Mouse (Mus musculus) right cerebral cortex, postnatal 10 days (tissue): Measurements from ENCODE around the gene Bco1.

ENCODE experiments used
- DNase-seq, 2 experiments: peaks; one replicate each; pipeline ENCODE4 v3.0.0; 2021; ENCODE audit warnings: low spot score in 2 of 2

The Bco1 gene

DNA sequence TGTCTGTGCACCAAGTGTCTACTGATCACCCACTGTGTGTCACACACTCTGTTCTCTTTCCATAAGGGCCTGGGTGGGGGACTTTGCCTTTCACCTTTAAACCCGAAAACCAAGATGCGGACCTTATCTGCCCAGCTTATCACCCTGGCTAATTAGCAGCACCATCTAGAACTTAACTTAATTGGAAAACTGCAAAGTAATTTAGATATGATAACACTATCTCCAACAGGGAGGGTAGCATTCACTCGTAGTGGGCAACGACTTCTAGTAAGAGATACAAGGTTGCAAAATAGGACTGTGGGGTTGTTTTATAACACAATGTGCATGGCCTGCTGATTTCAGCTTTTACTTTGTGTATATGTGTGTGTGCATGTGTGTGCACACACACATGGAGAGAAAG, 5.9 kb upstream of the Bco1 start:
- no peak for DNase-seq

DNA sequence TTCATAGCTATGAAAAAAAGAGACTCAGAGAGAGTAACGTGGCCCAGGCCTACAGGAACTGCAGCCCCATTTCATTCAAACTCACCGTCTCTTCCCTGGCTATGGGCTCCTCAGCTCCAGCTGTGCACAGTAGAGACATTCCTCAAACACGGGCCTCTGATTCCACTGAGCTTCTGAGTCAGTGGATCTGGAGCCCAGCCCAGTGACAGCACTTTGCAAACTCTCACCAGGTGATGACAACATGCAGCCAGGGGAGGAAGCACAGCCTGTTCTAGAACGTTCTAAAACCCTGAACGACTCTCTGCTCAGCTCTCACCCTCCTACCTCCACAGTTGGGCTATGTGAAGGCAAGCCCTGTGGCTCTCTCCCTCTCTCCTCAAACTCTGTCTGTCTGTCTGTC, 1.6 kb upstream of the Bco1 start:
- no peak for DNase-seq

GRCm38 (mm10) chr8:117097051-117097563, 1.5 kb downstream of the Bco1 start:
- no peak for DNase-seq

- peak; percentile 55 for DNase-seq
Observed at GRCm38 (mm10) chr8:117097564-117098191, 2.0 kb downstream of the Bco1 start.

DNA sequence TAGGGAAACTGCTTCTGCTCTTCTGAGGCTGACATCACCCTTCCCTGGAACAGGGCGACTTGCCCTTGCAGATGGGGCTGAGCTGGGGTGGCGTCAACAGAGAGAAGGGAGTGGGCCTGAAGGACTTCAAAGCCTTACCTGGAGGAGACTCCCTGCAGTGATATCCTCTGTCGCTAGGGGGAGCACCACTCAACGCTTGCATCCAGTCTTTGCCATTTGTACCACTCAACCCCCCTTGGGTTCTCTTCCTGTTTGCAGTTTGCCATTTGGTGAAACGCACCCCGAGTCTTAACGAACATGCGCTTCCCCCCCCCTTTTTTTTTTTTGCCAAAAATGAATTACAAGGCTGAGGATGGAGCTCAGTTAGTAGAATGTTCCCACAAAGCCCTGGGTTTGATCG, 11.9 kb downstream of the Bco1 start:
- peak; percentile 57 to 74 for DNase-seq

DNA sequence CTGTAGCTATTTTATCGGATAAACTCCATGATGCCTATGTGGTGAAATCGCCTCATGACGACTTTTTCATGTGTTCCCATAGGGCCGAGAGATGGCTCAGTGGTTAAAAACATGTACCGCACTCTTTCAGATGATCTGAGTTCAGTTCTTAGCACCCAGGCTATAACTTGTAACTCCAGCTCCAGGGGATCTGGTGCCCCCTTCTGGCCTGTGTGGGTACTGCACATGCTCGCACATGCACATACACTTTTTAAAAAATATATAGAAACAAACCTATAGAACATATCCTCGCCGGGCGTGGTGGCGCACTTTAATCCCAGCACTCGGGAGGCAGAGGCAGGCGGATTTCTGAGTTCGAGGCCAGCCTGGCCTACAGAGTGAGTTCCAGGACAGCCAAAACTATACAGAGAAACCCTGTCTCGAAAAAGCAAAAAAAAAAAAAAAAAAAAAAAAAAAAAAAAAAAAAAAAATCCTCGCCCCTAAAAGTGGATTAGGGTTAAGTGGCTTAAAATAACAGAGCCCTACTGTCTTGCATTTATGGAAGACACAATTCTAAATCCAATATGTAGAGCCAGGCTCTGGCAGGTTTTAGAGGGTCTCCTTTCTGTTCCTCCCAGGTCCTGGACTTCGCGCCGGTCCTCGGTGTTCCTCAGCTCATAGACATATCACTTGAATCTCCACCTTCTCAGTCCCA, 13.5 kb downstream of the Bco1 start:
- no peak for DNase-seq

DNA sequence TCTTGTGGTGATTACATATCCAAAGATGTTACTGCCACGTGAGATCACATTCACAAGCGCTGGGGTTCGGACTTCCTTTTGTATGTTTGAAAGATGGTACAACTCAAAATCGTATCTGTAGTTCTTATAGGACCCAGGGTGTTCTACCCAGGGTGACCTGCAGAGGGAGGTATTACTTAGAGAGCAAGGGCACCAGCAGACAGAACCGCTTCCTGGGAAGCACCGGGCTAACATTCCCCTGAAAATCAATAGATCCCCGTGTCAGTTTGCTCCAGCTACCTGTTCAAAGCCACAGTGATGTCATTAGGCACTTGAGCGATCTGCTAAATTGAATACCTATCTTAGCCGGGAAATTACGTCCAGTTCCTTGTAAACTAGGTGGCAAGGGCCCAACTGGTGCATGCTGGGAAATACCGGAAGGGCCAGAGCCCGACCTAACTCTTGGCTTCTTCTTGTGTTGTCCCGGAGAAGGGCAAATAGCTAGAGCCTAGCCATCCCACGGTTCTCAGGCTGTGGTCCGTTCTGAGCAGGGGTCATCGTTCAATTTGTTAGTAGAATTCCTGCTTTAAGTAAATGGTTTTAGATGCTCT, 14.2 kb downstream of the Bco1 start:
- peak; percentile 51 to 55 for DNase-seq

DNA sequence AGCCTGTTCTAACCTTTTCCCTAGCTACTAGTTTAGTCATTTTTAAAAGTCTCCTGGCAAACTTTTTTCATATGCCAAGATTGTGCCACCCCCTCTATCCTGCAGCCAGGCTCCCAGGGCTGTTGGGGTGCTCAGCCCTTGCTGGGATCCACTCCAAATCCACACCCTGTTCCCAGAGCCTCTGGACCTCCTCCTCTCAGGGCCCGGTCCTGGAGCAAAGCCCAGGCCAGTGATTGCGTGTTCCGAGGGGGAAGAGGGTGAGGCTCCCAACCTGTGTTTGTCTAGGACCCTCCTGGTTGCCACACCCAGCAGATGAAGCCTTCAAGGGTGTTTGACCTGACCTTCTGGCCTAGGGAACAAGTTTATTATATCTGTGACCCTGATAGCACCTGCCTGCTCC, 16.0 kb downstream of the Bco1 start:
- no peak for DNase-seq

GRCm38 (mm10) chr8:117112261-117112660, 16.6 kb downstream of the Bco1 start:
- no peak for DNase-seq

DNA sequence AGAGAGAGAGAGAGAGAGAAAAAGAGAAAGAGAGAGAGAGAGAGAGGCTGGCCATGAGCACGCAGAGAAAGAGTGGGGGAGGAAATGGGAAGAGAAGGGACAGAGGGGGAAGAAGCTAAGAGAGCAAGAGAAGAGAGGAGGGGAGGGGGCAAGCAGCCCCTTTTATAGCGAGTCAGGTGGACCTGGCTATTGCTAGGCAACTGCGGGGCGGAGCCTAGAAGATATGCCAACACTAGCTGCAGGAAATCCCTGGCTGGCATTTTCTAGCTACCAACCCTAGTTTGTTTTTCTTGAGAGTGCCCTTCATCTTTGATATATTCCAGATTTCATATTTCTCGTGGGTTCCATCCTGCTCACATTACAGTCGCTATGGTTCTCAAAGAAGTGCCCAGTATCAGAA, 19.4 kb downstream of the Bco1 start:
- peak; percentile 37 to 47 for DNase-seq

GRCm38 (mm10) chr8:117115676-117116446, 20.2 kb downstream of the Bco1 start:
- no peak for DNase-seq

- DNase-seq, result no peak
Observed at GRCm38 (mm10) chr8:117116534-117116933, 20.9 kb downstream of the Bco1 start.

DNA sequence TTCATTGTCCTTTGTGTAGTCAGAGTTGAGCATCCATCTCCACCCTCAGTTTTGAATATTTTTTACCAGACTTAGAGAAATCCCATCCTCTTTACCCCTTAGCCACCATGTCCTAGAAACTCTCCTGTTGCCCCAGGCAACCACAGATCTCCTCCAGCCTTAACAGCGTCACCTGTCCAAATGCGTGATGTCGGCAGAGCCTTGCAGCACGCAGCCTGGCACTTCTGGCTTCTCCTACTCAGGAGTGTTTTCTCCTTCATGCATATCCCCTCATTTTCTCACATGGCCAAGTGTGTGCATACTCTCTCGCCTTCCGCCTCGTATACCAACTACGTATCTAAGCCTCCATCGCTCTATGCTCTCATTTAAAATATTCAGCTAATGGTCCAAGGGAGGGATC, 22.8 kb downstream of the Bco1 start:
- peak; percentile 39 to 51 for DNase-seq

DNA sequence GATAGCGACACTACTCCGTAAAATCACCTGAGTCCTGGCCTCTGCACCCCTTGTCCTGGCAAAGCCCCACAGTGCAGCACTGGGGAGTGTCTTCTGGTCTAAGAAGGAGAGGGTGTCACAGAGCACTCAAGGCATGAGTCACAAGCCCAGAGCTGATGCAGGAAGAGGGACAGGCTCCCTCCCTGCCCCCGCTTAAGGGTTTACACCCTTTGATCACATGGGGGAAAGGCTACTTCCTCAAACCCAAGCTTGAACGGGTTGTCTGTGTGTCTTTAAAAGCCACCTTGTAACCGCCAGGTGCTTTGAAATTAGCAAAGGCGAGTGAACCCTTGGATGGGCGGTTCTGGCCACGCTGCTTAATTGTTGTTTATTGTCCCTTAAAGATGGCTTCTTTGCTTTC, 25.6 kb downstream of the Bco1 start:
- no peak for DNase-seq

DNA sequence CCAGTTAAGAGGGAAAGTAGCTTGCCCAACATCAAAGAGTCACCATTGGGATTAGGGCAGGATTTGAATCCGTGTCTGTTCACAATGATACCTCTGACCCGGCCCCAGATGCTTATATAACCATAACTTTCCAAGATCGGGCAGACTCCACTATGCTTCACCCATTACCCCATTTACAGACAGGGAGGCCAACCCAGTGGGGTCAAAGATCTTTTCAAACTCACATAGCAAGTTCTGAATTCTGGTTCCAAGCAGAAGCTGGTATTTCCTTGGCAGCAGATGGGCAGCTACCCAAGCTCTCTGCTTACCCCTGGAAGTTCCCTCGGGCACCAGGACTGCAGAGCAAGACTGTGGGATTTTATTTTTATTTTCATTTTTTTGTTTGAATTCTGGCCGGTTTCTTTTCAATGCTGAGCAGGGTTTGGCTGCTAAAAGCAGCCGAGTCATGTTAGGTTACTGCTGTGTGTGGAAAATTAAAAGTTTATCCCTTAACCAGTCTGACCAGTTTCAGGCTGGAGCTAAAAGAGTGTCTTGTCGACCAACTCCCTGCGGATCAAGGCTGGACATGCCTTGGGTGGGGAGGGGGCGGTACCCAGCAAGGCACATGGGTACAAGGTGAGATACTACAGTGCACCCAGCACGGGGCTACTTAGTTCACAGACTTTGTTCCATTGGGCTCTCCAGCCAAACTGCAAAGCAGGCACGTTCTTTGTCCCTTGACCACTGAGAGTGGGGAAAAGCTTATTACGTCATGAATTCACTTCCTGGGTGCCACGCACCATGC, 28.4 kb downstream of the Bco1 start:
- DNase-seq, result no peak

DNA sequence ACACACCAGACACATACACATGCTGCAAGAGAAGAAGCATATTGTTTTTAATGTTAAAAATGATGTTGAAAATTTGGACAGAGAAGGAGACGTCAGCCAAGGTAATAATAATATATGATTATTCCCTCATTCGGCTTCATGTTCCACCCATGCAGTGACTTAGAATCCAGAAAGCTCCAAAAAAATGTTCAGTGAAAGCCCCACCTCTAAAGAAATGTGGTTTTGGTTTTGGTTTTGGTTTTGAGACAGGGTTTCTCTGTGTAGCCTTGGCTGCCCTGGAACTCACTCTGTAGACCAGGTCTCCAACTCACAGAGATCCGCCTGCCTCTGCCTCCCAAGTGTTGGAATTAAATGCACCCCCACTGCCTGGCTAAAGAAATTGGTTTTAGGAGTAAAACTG, 30.2 kb downstream of the Bco1 start:
- no peak for DNase-seq

DNA sequence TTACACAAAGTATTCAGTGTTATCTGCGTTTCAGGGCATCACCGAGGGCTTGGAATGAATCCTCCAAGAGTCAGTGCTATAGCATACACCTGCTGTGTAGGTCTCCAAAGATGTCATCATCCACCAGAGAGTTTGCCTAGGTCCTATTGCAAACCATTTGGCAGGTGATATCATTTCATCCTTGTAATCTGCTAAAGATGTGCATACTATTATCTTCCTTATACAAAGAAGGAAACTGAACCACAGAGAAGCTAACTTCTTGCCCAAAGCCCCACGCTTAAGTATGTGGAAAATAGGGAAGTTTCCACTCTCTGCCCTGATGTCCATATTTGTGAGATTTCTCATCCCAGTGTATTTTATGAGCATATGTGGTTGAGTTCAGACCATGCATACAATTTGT, 30.8 kb downstream of the Bco1 start:
- no peak for DNase-seq

DNA sequence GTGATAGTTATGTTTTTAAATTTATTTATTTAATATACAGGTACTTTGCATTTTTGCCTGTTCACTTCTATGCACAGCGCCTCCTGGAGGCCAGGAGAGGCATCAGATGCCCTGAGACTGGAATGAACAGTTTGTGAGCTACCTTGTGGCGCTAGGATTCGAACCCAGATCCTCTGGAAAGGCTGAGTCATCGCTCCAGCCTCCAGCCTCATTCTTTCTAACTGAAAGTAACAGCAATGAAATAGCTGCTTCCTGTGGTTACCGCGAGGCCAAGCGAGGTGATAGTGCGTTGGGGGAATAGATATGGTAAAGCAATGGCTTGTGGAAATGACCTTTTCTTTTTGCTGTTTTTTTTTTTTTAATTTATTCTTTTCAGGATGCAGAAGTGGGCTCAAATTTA, 31.4 kb downstream of the Bco1 start:
- DNase-seq, result no peak

- DNase-seq, result no peak
Observed at GRCm38 (mm10) chr8:117133702-117134101, 38.0 kb downstream of the Bco1 start.

GRCm38 (mm10) chr8:117136351-117136750, 40.7 kb downstream of the Bco1 start:
- DNase-seq, result no peak

- no peak for DNase-seq
Observed at GRCm38 (mm10) chr8:117136763-117137162, 41.1 kb downstream of the Bco1 start.

GRCm38 (mm10) chr8:117137357-117137756, 41.7 kb downstream of the Bco1 start:
- DNase-seq, result no peak
